Mouse (Mus musculus): Measurements from ENCODE around the gene Macrod2.

DNA sequence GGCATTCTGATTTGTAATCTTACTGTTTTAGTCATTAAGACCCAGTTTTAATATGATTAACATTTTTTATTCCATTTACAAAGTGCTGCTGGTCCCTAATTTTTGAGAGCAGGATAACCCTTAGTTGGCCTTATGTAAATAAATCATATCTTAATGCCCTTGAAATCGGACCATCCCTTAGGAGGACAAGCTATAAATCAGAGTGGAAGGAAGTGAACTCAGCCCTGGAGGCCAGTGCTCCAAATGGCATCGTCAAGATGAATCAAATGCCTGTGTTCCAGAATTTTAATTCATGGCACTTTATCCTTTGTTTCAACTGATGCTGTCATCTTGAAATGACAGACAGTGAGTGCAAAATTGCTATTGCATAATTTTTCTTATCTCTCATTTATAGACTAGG is 1046.8 kb downstream of the Macrod2 start:
- no peak for TF ChIP-seq CTCF (IDR thresholded peaks at IDR 0.05; ENCODE audit: control insufficient read depth, insufficient read depth, insufficient replicate concordance, low read depth, low read length)
- no peak for TF ChIP-seq POLR2A (IDR thresholded peaks at IDR 0.05; ENCODE audit: control insufficient read depth, low read depth, low read length)

Measured in testis, adult 2 months (tissue).